Mouse (Mus musculus) neutrophil, adult 5-6 weeks (primary cell): ENCODE results near the gene Coq3. TPM values are rescaled to one million over a fixed set of nuclear protein-coding genes. Genes with fewer than 3 reads are reported as not detected.

Experiments
- total RNA-seq: library from RNA; stranded (forward); fragments of 200-1000 nt; gene quantifications from 2 replicates; pipeline ENCODE4 v1.2.3, GENCODE M21; 2017

The Coq3 gene
- total RNA-seq, 1 experiment from 2014 or later, result 2.4 TPM

Other genes starting within 250 kb of the Coq3 start
- not detected in 2 replicates for gene Prdm13, start 193.7 kb upstream of the Coq3 start, total RNA-seq
- 29.3 and 32.6 TPM in 2 replicates for gene Ccnc, start 152.0 kb upstream of the Coq3 start, total RNA-seq
- gene Usp45, start 112.5 kb upstream of the Coq3 start, total RNA-seq, result 17.9 and 18.5 TPM in 2 replicates
- 8.3 and 11.4 TPM in 2 replicates for gene Tstd3, start 112.5 kb upstream of the Coq3 start, total RNA-seq
- 405 and 408 TPM in 2 replicates for gene Pnisr, start 32.1 kb upstream of the Coq3 start, total RNA-seq
- gene Faxc, start 51.7 kb downstream of the Coq3 start, total RNA-seq, result 0.25 TPM in 1 of 2 replicates, not detected in the other